Mouse (Mus musculus) lung, postnatal 36 days (tissue): ENCODE measurements at regions not wholly inside any gene's neighbourhood (a gene's known extent, or its start where the extent isn't known, plus 50 kb on each side); places are given as distances from the start of the nearest gene placed in this dataset.

ENCODE experiments used
- DNase-seq: peaks from one replicate; pipeline ENCODE4 v3.0.0; 2022; ENCODE audit warnings: mixed read lengths

DNA sequence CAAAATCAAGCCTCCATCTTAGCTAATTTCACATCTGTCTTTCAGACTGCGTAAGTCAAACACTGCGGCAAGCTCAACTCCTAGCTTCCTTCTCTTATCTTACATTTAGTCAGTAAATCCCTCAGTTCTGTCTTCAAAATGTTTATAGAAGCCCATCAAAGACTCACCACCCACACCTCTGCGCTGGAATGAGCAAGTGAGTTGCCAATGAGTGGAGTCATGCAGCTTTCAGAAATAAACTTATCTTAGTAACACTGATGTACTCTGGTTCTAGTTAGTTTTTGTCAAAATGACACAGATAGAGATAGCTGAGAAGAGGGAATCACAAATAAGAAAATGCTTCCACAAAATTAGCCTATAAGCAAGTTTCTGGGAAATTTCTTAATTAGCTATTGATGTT is 280.7 kb upstream of the Prkd1 start:
- DNase-seq = no peak

GRCm38 (mm10) chr12:50926234-50926633 is 277.3 kb upstream of the Prkd1 start:
- DNase-seq = no peak

DNA sequence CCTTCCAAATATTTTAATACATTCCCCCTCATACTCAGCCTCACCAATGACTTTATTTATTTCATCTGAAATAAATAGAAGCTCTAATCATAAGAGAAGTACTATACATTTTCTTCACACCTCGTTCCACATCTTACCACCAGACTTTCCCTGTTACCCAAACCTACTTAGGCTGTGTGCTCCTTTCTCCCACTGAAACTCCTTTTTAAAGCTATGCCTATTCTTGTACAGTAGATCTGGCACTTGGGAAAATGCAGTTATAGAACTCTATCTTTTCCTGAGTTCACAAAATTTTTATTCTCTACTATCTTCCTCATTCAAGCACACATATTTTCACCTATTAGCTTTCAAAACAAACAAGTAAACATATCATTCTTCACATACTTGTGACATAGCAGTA is 272.8 kb upstream of the Prkd1 start:
- DNase-seq = no peak

GRCm38 (mm10) chr12:50899609-50900447 is 250.9 kb upstream of the Prkd1 start:
- no peak for DNase-seq

GRCm38 (mm10) chr12:50897606-50898166 is 248.8 kb upstream of the Prkd1 start:
- no peak for DNase-seq

DNA sequence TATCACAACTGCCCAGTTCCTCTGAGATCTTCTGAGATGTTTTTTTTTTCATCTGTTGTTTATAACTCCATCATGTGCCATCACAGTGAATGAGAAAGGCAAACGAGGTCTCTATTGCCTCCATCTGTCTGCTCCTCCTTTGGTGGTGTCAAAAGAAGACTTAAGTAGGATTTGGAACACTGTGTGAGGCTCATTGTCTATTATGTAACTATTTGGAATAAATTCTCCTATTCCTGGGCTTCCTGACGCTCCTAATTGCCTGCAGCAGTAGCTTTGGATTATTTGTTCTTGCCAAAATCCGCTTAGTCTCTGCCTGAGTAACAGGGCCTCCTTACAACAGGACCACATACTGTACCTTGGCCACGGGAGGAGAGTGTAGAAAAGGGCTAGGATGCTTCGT is 244.7 kb upstream of the Prkd1 start:
- DNase-seq = no peak

GRCm38 (mm10) chr12:50875796-50876195 is 226.9 kb upstream of the Prkd1 start:
- DNase-seq = no peak

DNA sequence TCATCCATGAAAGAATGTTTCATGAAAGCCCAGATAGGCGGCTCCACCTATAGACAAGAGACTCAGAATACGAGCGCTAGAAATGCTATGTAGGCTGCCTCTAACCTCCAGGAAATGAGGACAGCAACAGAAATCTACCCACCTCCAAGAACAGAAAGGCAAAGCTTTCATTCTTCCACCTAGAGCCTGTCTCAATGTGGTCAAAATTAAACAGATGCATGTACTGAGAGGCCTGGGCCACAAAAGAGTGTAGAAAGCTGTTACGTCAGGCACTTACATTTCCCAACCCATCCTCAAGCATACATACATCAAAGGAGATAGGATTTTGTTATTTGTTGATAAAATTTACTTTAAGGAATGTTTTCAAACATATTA is 225.1 kb upstream of the Prkd1 start:
- DNase-seq = no peak

GRCm38 (mm10) chr12:50873390-50874023 is 224.6 kb upstream of the Prkd1 start:
- no peak for DNase-seq

DNA sequence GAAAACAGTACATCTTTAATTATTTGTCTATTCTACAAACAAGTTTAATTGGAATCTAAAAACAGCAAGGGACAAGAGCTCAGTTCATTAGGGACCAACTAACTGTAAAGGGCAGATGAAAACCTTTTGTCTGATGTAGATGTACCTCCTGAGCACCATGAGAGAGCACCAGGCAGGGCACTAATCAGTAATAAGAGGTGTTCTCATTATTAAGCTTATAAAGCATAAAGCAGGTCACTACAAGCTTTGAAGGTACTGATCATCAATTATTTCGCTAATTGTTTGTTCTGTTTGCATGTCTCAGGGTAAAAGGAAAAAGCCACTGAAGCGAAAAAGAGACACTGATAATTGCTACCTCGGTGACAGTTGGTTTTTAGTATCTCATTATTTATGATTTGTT is 202.7 kb upstream of the Prkd1 start:
- DNase-seq = no peak

DNA sequence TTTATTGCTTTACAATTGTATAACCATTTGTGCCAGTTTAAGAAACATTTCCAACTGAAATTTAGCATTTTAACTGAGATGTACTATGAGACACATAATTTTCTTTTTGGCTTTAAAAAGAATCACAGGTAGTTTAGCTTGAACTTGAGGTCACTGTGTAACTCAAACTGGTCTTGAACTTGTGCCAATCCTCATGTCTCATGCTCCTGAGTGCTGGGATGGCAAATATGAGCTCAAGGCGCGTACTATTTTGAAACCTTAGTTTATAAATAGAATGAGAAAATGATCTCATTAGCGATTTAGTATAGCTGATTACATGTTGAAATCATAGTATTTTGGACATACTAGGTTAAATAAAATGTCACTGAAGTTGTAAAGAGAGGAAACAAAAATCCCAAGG is 199.1 kb upstream of the Prkd1 start:
- DNase-seq = peak; percentile 13

DNA sequence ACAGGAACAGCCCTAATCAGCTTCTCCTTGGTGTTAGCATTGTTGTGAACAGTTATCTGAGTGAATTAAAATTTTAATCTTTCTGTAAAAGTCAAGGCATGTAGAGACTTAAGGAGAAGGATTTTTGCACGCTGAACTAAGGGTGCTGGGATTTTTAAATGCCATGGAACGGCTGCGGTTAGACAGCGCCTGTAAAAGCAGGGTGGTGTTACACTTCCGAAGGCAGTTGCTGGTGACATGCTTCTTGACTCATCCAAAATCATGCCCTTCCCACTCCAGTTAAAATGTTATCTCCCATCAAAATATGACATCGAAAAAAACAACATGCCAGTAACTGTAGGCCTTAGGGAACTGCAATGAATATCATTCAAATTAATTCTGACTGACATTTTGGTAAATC is 193.8 kb upstream of the Prkd1 start:
- DNase-seq = no peak

DNA sequence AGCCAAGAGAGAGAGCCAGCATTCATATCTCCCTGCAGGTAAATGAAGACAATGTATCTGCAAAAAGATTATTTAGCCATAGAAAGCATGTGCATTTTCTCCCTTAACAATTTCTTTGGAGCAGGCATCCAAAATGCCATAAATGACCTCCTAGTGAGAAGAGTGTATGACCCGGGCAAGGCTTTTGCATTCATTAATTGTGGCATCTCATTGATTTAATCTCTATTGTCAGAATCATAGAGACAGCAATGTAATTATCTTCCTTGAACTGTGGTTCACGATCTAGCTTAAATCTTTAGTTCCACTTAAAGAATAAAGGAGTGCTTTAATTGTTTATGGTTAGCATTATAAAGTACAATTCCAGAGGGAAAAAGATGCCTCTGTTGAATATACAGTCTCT is 190.5 kb upstream of the Prkd1 start:
- DNase-seq = no peak

- no peak for DNase-seq
These were observed 159.9 kb upstream of the Prkd1 start for GRCm38 (mm10) chr12:50808731-50809281.

DNA sequence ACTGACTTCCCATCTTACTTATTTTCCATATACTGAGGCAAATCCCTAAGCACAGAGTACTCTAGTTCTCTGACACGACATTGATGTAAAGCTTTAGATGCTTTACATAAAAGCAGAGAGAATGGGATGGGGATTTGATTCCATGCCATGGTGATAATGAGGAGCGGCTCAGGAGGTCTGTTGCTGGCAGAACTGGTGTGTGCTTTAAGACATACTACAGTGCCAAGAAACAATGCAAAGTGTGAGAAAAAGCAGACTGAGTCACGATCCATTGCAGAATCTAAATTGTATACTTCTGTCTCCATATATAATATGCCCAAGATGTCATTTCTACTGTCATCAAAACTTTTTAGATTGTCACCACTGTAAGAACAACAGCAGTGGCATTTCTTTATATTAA is 155.5 kb upstream of the Prkd1 start:
- no peak for DNase-seq

GRCm38 (mm10) chr12:50765156-50765940 is 116.5 kb upstream of the Prkd1 start:
- no peak for DNase-seq

- DNase-seq = no peak
These were observed 115.6 kb upstream of the Prkd1 start for GRCm38 (mm10) chr12:50764457-50764856.

- DNase-seq = no peak
These were observed 85.2 kb upstream of the Prkd1 start for GRCm38 (mm10) chr12:50734135-50734534.

- DNase-seq = no peak
These were observed 63.7 kb upstream of the Prkd1 start for GRCm38 (mm10) chr12:50712615-50713014.

- no peak for DNase-seq
These were observed 60.3 kb upstream of the Prkd1 start for GRCm38 (mm10) chr12:50709000-50709788.

DNA sequence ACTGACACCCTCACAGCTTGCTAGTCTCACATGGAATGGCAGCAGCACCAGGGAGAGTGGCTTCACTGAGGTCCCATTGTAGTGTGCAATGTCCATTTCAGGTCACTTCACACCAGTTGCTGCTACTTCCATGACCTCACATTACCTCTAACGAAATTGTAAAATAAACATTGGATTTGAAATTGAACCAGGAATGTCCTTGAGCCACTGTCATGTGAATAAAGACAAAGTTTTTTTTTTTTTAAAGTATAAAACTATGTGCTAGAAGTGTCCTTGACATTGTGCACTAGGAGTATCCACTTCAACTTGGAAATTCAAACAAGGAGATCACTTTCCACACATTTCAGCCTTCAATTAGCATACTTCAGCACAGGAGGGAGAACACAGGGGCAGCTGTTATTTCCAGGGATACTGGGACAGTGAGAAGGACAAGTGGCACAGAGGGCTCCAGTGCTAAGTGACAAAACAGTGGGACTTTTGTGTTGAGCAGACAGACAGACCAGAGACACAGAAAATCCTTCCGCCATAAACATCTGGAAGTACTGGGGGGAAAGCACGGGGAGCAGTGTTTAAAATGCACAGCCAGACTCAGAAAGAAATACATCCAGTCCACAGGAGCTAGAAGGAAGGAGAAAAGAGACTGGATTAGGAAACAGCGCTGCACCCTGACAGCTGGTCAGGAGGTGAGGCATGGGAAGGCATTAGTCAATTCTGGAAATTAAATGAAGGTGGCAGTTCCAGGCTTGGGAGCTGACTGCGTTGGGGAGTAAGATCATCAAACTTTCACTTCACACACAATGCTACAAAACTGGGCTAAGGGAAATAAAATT is 49.9 kb upstream of the Prkd1 start:
- peak; percentile 59 for DNase-seq
